Mouse (Mus musculus): ENCODE measurements at regions not wholly inside any gene's neighbourhood (a gene's known extent, or its start where the extent isn't known, plus 50 kb on each side); places are given as distances from the start of the nearest gene placed in this dataset.

- Histone ChIP-seq H3K4me3 (ENCODE audit: insufficient read depth in 1 of 2, low read depth in 2 of 2, low read length in 2 of 2) (no peak overlapping the region), H3K9me3 (ENCODE audit: control insufficient read depth, low read length) (no peaks in the 10 kb centered on the region), H3K36me3 (replicated peaks; ENCODE audit: control insufficient read depth, insufficient read depth, low read depth) (no peaks in the 10 kb centered on the region), H3K27ac (no peak overlapping the region), H3K4me1 (replicated peaks; ENCODE audit: control insufficient read depth in 2 of 2, insufficient read depth in 2 of 2, low read length in 1 of 2) (no peaks in the 10 kb centered on the region), H3K9ac (replicated peaks) (no peak overlapping the region), H3K4me2 (ENCODE audit: low read depth) (no peak overlapping the region), H3K27me3 (ENCODE audit: control insufficient read depth, insufficient read depth, low read length) (no peaks in the 10 kb centered on the region)
- DNase-seq (ENCODE audit: low read depth in 3 of 3, low spot score in 3 of 3), result no peak
- ATAC-seq (ENCODE audit: insufficient read depth), result no peak
- TF ChIP-seq CTCF (IDR thresholded peaks at IDR 0.05; ENCODE audit: low read depth), result no peak
- TF ChIP-seq EP300 (IDR thresholded peaks at IDR 0.05; ENCODE audit: low read depth), result no peak
These were observed 196.8 kb upstream of the Nbea start for GRCm38 (mm10) chr3:56380316-56380715.

GRCm38 (mm10) chr3:56379500-56379899, 196.0 kb upstream of the Nbea start:
- WGBS (ENCODE audit: insufficient replicate concordance), result 47% methylated on average over 3 of the region's 3 CpGs
- TF ChIP-seq CTCF (IDR thresholded peaks at IDR 0.05; ENCODE audit: low read depth), result no peak
- no peak for TF ChIP-seq EP300 (IDR thresholded peaks at IDR 0.05; ENCODE audit: low read depth)
- no peaks in the 10 kb centered on the region for H3K9me3 ChIP-seq (ENCODE audit: control insufficient read depth, low read length)
- H3K4me3 ChIP-seq (ENCODE audit: insufficient read depth in 1 of 2, low read depth in 2 of 2, low read length in 2 of 2), result no peak overlapping the region
- H3K9ac ChIP-seq (replicated peaks), result no peak overlapping the region
- no peak overlapping the region for H3K4me2 ChIP-seq (ENCODE audit: low read depth)
- no peak for DNase-seq (ENCODE audit: low read depth in 3 of 3, low spot score in 3 of 3)
- no peaks in the 10 kb centered on the region for H3K4me1 ChIP-seq (replicated peaks; ENCODE audit: control insufficient read depth in 2 of 2, insufficient read depth in 2 of 2, low read length in 1 of 2)
- no peaks in the 10 kb centered on the region for H3K36me3 ChIP-seq (replicated peaks; ENCODE audit: control insufficient read depth, insufficient read depth, low read depth)
- H3K27me3 ChIP-seq (ENCODE audit: control insufficient read depth, insufficient read depth, low read length), result no peaks in the 10 kb centered on the region
- no peak overlapping the region for H3K27ac ChIP-seq
- ATAC-seq (ENCODE audit: insufficient read depth), result no peak

- DNase-seq (ENCODE audit: low read depth in 3 of 3, low spot score in 3 of 3) (no peak), ATAC-seq (ENCODE audit: insufficient read depth) (no peak)
- 53% methylated on average over 2 of the region's 2 CpGs for WGBS (ENCODE audit: insufficient replicate concordance)
- Histone ChIP-seq H3K4me3 (ENCODE audit: insufficient read depth in 1 of 2, low read depth in 2 of 2, low read length in 2 of 2) (no peak overlapping the region), H3K9ac (replicated peaks) (no peak overlapping the region), H3K4me1 (replicated peaks; ENCODE audit: control insufficient read depth in 2 of 2, insufficient read depth in 2 of 2, low read length in 1 of 2) (no peaks in the 10 kb centered on the region), H3K27me3 (ENCODE audit: control insufficient read depth, insufficient read depth, low read length) (no peaks in the 10 kb centered on the region), H3K4me2 (ENCODE audit: low read depth) (no peak overlapping the region), H3K36me3 (replicated peaks; ENCODE audit: control insufficient read depth, insufficient read depth, low read depth) (no peaks in the 10 kb centered on the region), H3K27ac (no peak overlapping the region), H3K9me3 (ENCODE audit: control insufficient read depth, low read length) (no peaks in the 10 kb centered on the region)
- TF ChIP-seq CTCF (IDR thresholded peaks at IDR 0.05; ENCODE audit: low read depth) (no peak), EP300 (IDR thresholded peaks at IDR 0.05; ENCODE audit: low read depth) (no peak)
These were observed 179.0 kb upstream of the Nbea start for GRCm38 (mm10) chr3:56362543-56362942.

- WGBS (ENCODE audit: insufficient replicate concordance), result 46% methylated on average over 6 of the region's 6 CpGs
- H3K9ac ChIP-seq (replicated peaks), result no peak overlapping the region
- DNase-seq (ENCODE audit: low read depth in 3 of 3, low spot score in 3 of 3) (no peak), ATAC-seq (ENCODE audit: insufficient read depth) (no peak)
- no peak overlapping the region for H3K27ac ChIP-seq
- H3K4me1 ChIP-seq (replicated peaks; ENCODE audit: control insufficient read depth in 2 of 2, insufficient read depth in 2 of 2, low read length in 1 of 2), result no peaks in the 10 kb centered on the region
- no peaks in the 10 kb centered on the region for H3K36me3 ChIP-seq (replicated peaks; ENCODE audit: control insufficient read depth, insufficient read depth, low read depth)
- H3K27me3 ChIP-seq (ENCODE audit: control insufficient read depth, insufficient read depth, low read length), result no peaks in the 10 kb centered on the region
- no peaks in the 10 kb centered on the region for H3K9me3 ChIP-seq (ENCODE audit: control insufficient read depth, low read length)
- TF ChIP-seq EP300 (IDR thresholded peaks at IDR 0.05; ENCODE audit: low read depth) (no peak), CTCF (IDR thresholded peaks at IDR 0.05; ENCODE audit: low read depth) (no peak)
- no peak overlapping the region for H3K4me3 ChIP-seq (ENCODE audit: insufficient read depth in 1 of 2, low read depth in 2 of 2, low read length in 2 of 2)
- H3K4me2 ChIP-seq (ENCODE audit: low read depth), result no peak overlapping the region
These were observed 173.7 kb upstream of the Nbea start for GRCm38 (mm10) chr3:56357035-56357701.

GRCm38 (mm10) chr3:56356163-56356882, 172.8 kb upstream of the Nbea start:
- WGBS (ENCODE audit: insufficient replicate concordance), result 69% methylated on average over 5 of the region's 5 CpGs
- no peak for TF ChIP-seq CTCF (IDR thresholded peaks at IDR 0.05; ENCODE audit: low read depth)
- TF ChIP-seq EP300 (IDR thresholded peaks at IDR 0.05; ENCODE audit: low read depth), result no peak
- Histone ChIP-seq H3K27me3 (ENCODE audit: control insufficient read depth, insufficient read depth, low read length) (no peaks in the 10 kb centered on the region), H3K4me1 (replicated peaks; ENCODE audit: control insufficient read depth in 2 of 2, insufficient read depth in 2 of 2, low read length in 1 of 2) (no peaks in the 10 kb centered on the region), H3K9ac (replicated peaks) (no peak overlapping the region), H3K27ac (no peak overlapping the region), H3K4me3 (ENCODE audit: insufficient read depth in 1 of 2, low read depth in 2 of 2, low read length in 2 of 2) (no peak overlapping the region), H3K36me3 (replicated peaks; ENCODE audit: control insufficient read depth, insufficient read depth, low read depth) (no peaks in the 10 kb centered on the region), H3K4me2 (ENCODE audit: low read depth) (no peak overlapping the region), H3K9me3 (ENCODE audit: control insufficient read depth, low read length) (no peaks in the 10 kb centered on the region)
- DNase-seq (ENCODE audit: low read depth in 3 of 3, low spot score in 3 of 3) (no peak), ATAC-seq (ENCODE audit: insufficient read depth) (no peak)

Data from liver, embryonic 14.5 days (tissue).